Mouse (Mus musculus): ENCODE data around the gene Tomm22.

DNA sequence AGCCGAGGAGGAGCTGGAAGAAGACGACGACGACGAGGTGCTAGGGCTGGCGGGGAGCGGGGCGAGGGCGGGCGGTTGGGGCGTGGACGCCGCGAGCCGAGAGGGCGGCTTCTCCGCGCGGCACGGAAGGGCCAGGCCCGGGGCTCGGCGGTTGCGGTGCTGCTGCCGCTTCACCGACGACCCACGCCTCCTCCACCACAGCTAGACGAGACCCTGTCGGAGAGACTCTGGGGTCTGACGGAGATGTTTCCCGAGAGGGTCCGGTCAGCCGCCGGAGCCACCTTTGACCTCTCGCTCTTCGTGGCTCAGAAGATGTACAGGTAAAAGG lies 275 bp downstream of the Tomm22 start:
- no peak for TF ChIP-seq CTCF (IDR thresholded peaks at IDR 0.05; ENCODE audit: borderline replicate concordance, control insufficient read depth, extremely low read depth, insufficient read depth, low read length, poor library complexity)
- no peak for TF ChIP-seq POLR2A (IDR thresholded peaks at IDR 0.05; ENCODE audit: control insufficient read depth, extremely low read depth, insufficient read depth, low read length, poor library complexity)
